Mouse (Mus musculus) MEL (cell line): ENCODE data around the gene Uri1. TPM values are rescaled to one million over a fixed set of nuclear protein-coding genes. Genes with fewer than 3 reads are reported as not detected.

Source experiments
- DNase-seq: peaks from one replicate; pipeline ENCODE4 v3.0.0; 2011; ENCODE audit warnings: low read depth, low spot score
- H3K27ac ChIP-seq: 2 replicates; pipeline ENCODE4 v1.5.1; 2012; ENCODE audit warnings: low read depth, mild to moderate bottlenecking, control low read depth, low read length, moderate library complexity; ENCODE audit not compliant: control insufficient read depth
- H3K27me3 ChIP-seq, 2 experiments: fragments of 150-350 bp in 1 of 2; sonication (generic) in 1 of 2; 2 replicates each; pipeline ENCODE4 v1.6.1; 2012; ENCODE audit warnings: low read length in 2 of 2, mild to moderate bottlenecking in 2 of 2, improper control_type of control experiment in 1 of 2, moderate library complexity in 1 of 2; ENCODE audit not compliant: insufficient read depth in 2 of 2, control insufficient read depth in 1 of 2
- H3K36me3 ChIP-seq, 2 experiments: 2 replicates each; pipeline ENCODE4 v1.6.1; 2012 to 2014; ENCODE audit warnings: low read length in 2 of 2, improper control_type of control experiment in 1 of 2, inconsistent platforms in 1 of 2, mild to moderate bottlenecking in 1 of 2; ENCODE audit not compliant: insufficient read depth in 2 of 2, control insufficient read depth in 1 of 2
- H3K4me1 ChIP-seq, 2 experiments: fragments of 150-350 bp in 1 of 2; sonication (generic) in 1 of 2; 2 replicates each; pipeline ENCODE4 v1.6.1; 2012; ENCODE audit warnings: low read length in 2 of 2, improper control_type of control experiment in 1 of 2, mild to moderate bottlenecking in 1 of 2; ENCODE audit not compliant: insufficient read depth in 2 of 2, control insufficient read depth in 1 of 2
- H3K4me3 ChIP-seq, 2 experiments: fragments of 150-350 bp in 1 of 2; sonication (generic) in 1 of 2; 2 replicates each; pipeline ENCODE4 v1.5.1; 2012; ENCODE audit warnings: low read depth in 2 of 2, low read length in 2 of 2, mild to moderate bottlenecking in 2 of 2, moderate library complexity in 2 of 2, control low read depth in 1 of 2, improper control_type of control experiment in 1 of 2; ENCODE audit not compliant: control insufficient read depth in 1 of 2, insufficient read depth in 1 of 2
- H3K79me2 ChIP-seq: 2 replicates; pipeline ENCODE4 v1.6.1; 2012; ENCODE audit warnings: mild to moderate bottlenecking, low read length, moderate library complexity; ENCODE audit not compliant: control insufficient read depth, poor library complexity, insufficient read depth
- H3K9ac ChIP-seq: 2 replicates; pipeline ENCODE4 v1.6.1; 2012; ENCODE audit warnings: low read depth, mild to moderate bottlenecking, control low read depth, low read length, moderate library complexity; ENCODE audit not compliant: control insufficient read depth, poor library complexity, severe bottlenecking
- H3K9me3 ChIP-seq: fragments of 150-350 bp; sonication (generic); replicated peaks from 2 replicates; pipeline ENCODE4 v1.6.1; 2012; ENCODE audit warnings: mild to moderate bottlenecking, low read length, improper control_type of control experiment, moderate library complexity; ENCODE audit not compliant: insufficient read depth
- EP300 ChIP-seq, 2 experiments: IDR thresholded peaks; 2 replicates each; pipeline ENCODE4 v1.6.1; 2011; ENCODE audit warnings: improper control_type of control experiment in 2 of 2, low read length in 2 of 2, low read depth in 1 of 2, mild to moderate bottlenecking in 1 of 2
- NELFE ChIP-seq: IDR thresholded peaks from 2 replicates; pipeline ENCODE4 v1.6.1; 2011; ENCODE audit warnings: low read depth, low read length, improper control_type of control experiment
- POLR2A ChIP-seq, 2 experiments: IDR thresholded peaks; 2 replicates each; pipeline ENCODE4 v1.6.1; 2011 to 2012; ENCODE audit warnings: low read length in 2 of 2, mild to moderate bottlenecking in 2 of 2, control low read depth in 1 of 2, improper control_type of control experiment in 1 of 2, low read depth in 1 of 2, moderate library complexity in 1 of 2; ENCODE audit not compliant: control insufficient read depth in 1 of 2, insufficient read depth in 1 of 2, poor library complexity in 1 of 2
- POLR2AphosphoS5 ChIP-seq: IDR thresholded peaks from 2 replicates; pipeline ENCODE4 v1.6.1; 2012; ENCODE audit warnings: low read depth, borderline replicate concordance, mild to moderate bottlenecking, inconsistent platforms, low read length, moderate library complexity, mixed read lengths
- SMC3 ChIP-seq: IDR thresholded peaks from 2 replicates; pipeline ENCODE4 v1.6.1; 2011; ENCODE audit warnings: low read depth, low read length, improper control_type of control experiment
- polyA plus RNA-seq, 2 experiments: library from polyadenylated mRNA; stranded (reverse) in 1 of 2; unstranded in 1 of 2; fragments of >175 nt in 1 of 2; fragments of >200 nt in 1 of 2; gene quantifications; 2 replicates each; pipeline versions ENCODE4 v1.2.1 to v1.2.4; 2012; ENCODE audit warnings: low replicate concordance in 2 of 2, low read depth in 1 of 2; ENCODE audit not compliant: insufficient read length in 2 of 2, insufficient read depth in 1 of 2, missing spikeins in 1 of 2
- total RNA-seq: library from RNA; depleted of rRNA; stranded (reverse); fragments of 300-350 nt; gene quantifications from 2 replicates; pipeline ENCODE4 v1.2.3, GENCODE M21; 2012; rRNA removed

The Uri1 gene
- total and polyA plus RNA-seq, 3 experiments, result 29.2 to 36.0 TPM; not detected in 1

- DNase-seq, result no peak
- no peaks in the 10 kb centered on the region for H3K27me3 ChIP-seq
- no peaks in the 10 kb centered on the region for H3K4me1 ChIP-seq
- H3K27ac ChIP-seq, result no peak overlapping the region
- H3K9me3 ChIP-seq, result no peaks in the 10 kb centered on the region
- no peak overlapping the region for H3K9ac ChIP-seq
- no peaks in the 10 kb centered on the region for H3K36me3 ChIP-seq
- TF ChIP-seq NELFE (no peak), POLR2AphosphoS5 (no peak), POLR2A (IDR thresholded peaks at IDR 0.05; ENCODE audit: control insufficient read depth in 1 of 2, insufficient read depth in 1 of 2, low read depth in 1 of 2, low read length in 2 of 2, poor library complexity in 1 of 2) (no peak), SMC3 (no peak), EP300 (IDR thresholded peaks at IDR 0.05; ENCODE audit: low read depth in 1 of 2, low read length in 2 of 2) (no peak)
- no peaks in the 10 kb centered on the region for H3K79me2 ChIP-seq
- H3K4me3 ChIP-seq, result no peak overlapping the region
Observed at GRCm38 (mm10) chr7:37910161-37910560, 113.2 kb downstream of the Uri1 start.

Other genes starting within 250 kb of the Uri1 start
- gene Zfp536, start 249.9 kb downstream of the Uri1 start, total RNA-seq, result not detected in 2 replicates
- not detected for gene Zfp536, start 249.9 kb downstream of the Uri1 start, polyA plus RNA-seq
- gene Ccne1, start 84.0 kb upstream of the Uri1 start, total RNA-seq, result 48.5 and 53.1 TPM in 2 replicates
- gene Ccne1, start 84.0 kb upstream of the Uri1 start, polyA plus RNA-seq, result 100 to 1,000 TPM in 1 of 2 experiments, 10 to 100 TPM in 1; 78.0 to 321 TPM
- gene 1600014C10Rik, start 159.7 kb upstream of the Uri1 start, total RNA-seq, result 9.0 and 10.2 TPM in 2 replicates
- 10 to 100 TPM in 1 of 2 experiments, not detected in 1; 14.7 TPM for gene 1600014C10Rik, start 159.7 kb upstream of the Uri1 start, polyA plus RNA-seq
- 0.85 and 0.89 TPM in 2 replicates for gene Plekhf1, start 204.5 kb upstream of the Uri1 start, total RNA-seq
- gene Plekhf1, start 204.5 kb upstream of the Uri1 start, polyA plus RNA-seq, result 1 to 10 TPM in 1 of 2 experiments, not detected in 1; 1.7 TPM
- 26.7 and 33.5 TPM in 2 replicates for gene Pop4, start 247.9 kb upstream of the Uri1 start, total RNA-seq
- gene Pop4, start 247.9 kb upstream of the Uri1 start, polyA plus RNA-seq, result 10 to 100 TPM in 1 of 2 experiments, not detected in 1; 50.0 TPM